Mouse (Mus musculus) urinary bladder, postnatal 25 days (tissue): ENCODE data around the gene Pygb.

Experiments
- DNase-seq: peaks from one replicate; pipeline ENCODE4 v3.0.0; 2022; ENCODE audit warnings: low spot score

Pygb gene

DNA sequence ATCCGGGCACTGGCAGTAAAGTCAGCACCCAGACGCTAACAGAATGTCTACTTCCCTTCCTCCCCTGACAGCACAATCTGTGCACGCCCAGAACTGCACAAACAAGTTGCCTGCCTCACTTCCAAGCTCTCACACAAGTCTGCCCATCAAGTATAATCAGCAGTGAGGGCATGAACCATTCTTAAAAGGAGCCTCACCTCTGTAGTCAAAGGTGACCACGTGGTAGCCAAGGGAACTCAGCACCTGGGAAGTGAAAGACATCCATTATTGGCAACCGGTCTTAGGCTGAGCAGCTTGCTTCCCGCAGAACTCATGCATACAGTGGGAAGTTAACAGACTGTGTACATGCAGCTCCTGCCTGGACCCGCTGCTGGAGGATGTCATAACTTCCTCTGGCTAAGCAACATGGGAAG lies 55.5 kb downstream of the Pygb start:
- no peak for DNase-seq

DNA sequence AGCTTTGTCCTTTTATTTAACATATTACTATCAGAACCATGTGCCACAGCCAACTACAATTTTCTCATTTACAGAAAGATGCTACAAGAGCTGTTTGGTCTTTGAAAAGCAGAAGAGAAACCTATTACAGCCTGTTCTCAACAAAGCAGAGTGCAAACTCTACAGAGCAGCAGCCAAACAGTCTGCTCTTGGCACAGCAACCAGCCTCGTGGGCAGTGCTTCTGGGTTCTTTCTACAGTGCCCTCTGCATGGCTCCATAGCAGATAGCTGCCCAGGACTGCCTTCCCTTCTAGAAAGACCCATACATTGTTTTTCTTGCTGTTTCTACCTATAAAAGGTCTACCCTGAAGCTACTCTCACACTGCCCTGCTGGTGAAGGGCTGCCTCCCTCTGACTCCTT lies 58.3 kb downstream of the Pygb start:
- DNase-seq: no peak

DNA sequence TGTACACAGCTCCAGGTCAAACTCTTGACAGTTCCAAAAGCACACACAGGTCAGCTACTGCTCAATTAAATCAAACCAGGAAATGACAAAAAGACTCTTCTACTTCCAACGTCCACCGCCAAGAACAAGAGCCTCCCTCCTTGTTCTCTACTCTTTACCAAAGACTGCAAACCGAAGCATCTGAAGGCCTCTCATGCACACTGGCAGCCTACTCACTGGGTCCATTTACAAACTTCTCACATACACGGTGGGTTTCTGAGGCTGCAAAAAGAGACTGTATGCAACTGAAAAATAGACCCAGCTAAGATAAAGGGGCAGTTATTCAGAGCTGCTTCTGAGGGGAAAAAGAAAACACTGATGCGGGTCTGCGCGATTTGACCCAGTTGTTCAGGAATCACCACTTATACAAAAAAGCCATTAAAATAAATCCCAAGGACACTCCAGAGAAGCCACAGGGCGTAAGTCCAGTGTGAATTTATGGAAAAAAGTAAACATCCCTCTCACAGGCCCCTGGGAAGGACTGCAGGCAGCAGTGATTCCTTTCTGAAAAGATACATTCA lies 61.0 kb downstream of the Pygb start:
- no peak for DNase-seq

DNA sequence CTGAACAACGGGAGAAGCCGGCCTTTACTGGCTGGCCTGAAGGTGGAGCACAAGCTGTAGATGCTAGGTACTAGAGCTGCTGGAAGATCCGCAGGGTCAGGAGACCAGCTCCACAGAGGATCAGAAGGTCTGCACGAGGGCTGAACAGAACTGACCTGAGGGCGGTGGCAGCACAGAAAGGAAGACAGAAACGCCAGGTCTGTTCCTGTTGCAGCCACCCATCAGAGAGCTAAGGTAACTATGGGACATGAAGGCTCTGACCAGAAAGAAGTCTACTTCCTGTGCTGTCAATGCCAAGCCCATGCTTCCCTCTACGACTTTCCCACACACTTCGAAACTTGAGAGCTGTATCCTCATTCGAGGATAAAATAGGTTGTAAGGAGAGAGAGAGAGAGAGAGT lies 64.7 kb downstream of the Pygb start:
- DNase-seq: no peak

DNA sequence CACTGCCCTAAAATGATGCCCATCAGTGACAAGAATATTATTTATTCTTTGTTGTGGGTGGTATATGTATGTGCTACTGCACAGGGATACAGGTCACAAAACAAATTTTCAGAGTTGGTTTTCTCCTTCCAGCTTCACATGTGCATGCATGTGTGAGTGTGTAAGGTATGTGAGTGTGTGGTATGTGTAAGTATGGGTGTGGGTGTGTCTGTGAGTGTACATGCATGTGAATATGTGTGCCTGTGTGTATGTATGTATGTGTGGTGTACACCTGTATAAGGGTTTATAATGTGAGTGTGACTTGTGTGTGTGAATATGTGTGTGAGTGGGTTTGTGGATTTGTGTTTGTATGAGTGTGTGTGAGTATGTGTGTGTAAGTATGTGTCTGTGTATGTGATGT lies 68.7 kb downstream of the Pygb start:
- DNase-seq: no peak

DNA sequence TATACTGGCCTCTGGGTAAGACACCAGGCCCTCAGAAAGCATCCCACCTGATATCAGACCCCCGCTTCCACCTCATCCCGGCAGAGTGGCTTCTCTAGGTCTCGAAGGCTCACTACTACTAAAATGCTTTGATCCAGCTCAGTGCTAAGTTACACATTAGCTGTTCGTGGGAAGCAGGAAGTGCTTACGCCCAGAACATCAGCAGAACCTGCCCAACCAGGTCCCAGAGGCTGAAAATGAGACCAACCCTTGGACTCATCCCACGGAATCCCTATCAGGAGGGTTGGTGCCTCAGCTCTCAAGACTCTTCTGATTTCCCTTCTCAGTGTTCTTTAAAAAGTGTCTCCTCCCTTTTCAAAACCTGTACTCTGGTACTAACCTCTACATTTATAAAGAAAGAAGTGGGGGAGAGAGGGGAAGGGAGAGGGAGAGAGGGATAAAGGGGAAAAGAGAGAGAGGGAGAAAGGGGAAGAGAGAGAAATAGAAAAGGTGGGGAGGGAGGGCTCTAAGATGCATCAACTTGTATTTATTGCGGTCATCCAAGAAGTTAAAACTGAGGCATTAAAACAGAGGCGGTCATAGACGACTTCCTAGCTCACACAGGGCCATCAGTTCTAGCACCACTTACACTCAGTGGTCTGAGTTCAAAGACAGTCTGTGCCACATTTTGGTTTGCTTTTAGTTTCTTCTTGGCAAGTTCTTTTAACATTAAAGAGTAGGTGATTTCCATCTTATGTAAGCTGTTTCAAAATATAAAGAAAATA lies 72.4 kb downstream of the Pygb start:
- no peak for DNase-seq

DNA sequence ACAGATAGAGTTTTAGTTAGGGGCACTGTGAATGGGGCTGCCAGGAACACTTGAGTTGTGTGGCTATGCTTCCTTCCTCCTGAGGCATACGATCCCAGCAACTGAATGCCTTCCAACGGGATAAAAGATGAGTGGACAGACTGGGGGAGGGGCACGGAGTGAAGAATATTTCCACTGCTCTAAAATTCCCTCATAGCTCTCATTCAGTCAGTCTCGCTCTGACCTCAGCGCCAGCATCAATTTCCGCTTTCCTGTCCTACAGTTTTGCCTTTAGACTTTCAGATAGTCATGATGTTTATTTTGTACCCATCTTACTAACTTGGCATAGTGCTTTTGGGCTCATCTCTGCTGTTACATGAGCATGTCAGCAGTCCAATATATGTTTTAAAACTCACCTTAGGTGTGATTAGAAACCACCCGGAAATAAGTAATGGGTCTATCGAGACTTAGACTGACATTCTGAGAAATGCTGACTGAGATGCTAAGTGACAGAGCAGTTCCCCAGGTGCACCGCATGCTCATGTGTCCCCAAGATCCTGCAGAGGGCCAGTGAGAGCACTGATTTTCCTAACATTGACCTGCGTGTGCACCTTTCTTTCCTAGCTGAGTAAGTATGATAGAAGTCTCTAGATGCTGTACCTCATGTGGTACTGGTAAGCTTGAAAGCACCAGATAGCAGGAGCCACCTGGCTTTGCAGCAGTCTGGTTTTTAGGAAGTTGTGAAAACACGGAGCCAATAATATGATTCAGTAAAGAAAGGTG lies 73.4 kb downstream of the Pygb start:
- no peak for DNase-seq

DNA sequence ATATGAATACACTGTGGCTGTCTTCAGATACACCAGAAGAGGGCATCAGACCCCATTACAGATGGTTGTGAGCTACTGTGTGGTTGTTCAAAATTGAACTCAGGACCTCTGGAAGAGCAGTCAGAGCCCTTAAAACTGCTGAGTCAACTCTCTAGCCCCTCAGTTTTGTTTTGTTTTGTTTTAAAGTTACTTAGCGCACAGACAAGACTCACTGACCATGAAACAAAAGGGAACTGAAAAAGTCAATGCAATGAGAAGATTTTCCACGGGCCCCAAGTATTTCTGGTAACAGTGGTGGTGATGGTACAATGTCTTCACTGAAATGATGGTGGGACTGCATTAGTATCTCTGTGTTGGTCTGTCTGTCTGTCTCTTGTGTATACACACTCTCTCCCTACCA lies 74.6 kb downstream of the Pygb start:
- no peak for DNase-seq

DNA sequence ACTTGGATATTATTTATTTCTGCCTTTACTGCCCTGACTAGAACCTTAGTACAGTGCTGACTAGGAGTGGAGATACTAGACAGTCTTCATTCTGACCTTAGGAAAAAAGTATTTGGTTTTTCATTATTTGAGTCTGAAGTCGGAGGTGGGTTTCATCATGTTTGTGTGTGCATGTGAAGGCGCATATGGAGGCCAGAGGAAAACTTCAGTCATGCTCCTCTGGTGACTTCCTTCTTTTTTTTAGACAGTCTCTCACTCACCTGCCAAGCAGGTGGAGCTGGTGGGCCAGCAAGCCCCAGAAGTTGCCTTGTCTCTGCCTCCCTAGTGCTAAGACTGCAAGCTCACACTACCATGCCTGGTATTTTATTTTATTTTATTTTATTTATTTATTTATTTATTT lies 80.5 kb downstream of the Pygb start:
- no peak for DNase-seq

DNA sequence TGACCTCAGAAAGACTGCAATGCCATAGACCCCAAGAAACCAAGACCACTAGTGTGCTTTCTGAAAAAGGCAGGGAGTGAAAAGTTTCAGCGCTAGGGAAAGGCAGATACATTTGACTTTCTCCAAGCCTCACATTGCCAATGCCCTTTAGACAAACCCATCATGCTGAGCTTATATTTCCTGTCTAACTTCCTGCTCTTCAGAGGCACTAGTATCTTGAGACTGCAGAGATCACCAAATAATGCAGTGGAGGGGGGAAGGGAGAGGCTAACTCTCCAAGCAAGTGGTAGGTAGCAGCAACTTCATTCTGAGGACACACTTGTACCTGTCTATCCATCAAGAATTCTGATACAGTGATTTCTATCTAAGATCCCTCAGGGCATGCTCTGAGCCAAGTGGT lies 82.9 kb downstream of the Pygb start:
- DNase-seq: no peak

DNA sequence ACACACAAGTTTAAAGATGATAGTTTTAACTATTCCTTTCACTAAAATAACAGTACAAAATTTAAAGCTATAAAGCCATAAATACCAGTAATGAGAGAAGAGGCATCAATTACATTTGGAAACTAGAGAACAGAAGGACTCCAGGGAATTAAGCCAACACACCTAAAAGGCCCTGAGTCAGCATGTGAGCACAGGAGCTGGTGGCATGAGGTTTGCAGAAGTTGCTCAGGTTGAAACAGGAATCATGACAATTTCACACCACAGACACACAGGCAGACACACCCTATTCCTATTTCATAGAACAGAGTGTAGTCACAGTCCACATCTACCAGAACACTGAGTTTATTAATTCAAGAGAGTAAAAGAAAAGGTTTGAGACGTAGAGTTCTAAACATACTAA lies 88.0 kb downstream of the Pygb start:
- no peak for DNase-seq

DNA sequence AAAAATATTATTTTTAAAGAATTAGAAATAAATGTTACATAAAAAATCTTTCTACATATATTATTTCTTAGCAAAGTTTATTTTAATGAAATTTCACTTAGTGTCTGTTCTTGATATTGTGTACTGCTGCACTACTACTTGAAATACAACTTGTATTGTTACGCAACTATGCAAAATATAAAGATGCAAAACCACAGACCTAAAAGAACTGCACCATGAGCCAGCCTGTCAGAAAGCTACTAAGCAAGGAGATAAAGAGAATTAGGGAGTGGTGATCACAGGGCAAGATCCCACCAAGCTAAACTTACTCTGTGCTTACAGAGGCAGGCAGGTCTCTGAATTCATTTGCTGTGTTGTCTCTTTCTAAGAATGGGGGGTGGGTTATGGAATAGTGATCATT lies 88.7 kb downstream of the Pygb start:
- no peak for DNase-seq

DNA sequence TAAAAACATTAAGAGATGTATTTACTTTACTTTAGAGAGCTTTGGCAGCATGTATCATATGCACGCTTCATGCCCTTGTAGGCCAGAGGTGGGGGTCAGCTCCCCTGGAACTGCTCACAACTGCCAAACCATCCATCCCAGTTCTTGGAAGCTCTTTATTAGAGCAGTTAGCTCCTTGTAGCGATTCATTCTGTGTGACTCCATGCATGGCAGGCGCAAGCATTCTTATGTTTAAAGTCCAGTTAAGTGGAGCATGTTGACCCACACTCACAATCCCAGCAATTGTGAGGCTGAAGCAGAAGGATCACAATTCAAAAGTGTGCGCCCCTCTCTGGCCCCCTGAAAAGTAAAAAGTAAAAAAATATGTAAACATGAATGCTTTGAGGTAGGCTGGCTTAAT lies 91.0 kb downstream of the Pygb start:
- no peak for DNase-seq
